ENCODE assay signal across 18 mouse cellular contexts in genomic region chr9:112176317-112176716, GRCm38 (mm10). TPM values are rescaled to one million over a fixed set of nuclear protein-coding genes. Genes with fewer than 3 reads are reported as not detected.
DNase-seq lines count a peak whose midpoint lies in the region; ATAC-seq and TF ChIP-seq lines count a peak whose summit lies in the region.
"Had no signal": no experiment of that assay in that cellular context is flagged by ENCODE, and none has a peak within 500 bp of the region (broad histone marks: within the 10 kb centered on the region; RNA-seq: fewer than 3 reads in every experiment).

No protein-coding gene starts in this region.

- no peaks in the 10 kb centered on the region for H3K9me3 ChIP-seq in lung, embryonic 14.5 days (ENCODE audit: low read depth, low read length)
- H3K9me3 ChIP-seq in lung, postnatal 0 days (ENCODE audit: low read length) = no peaks in the 10 kb centered on the region
- no peaks in the 10 kb centered on the region for H3K9me3 ChIP-seq in liver, postnatal 0 days (ENCODE audit: low read length)
- H3K9me3 ChIP-seq: embryonic facial prominence, embryonic 15.5 days; forebrain, embryonic 10.5 days; heart, embryonic 12.5 days had no signal

- TF ChIP-seq CTCF in lung, embryonic 14.5 days (IDR thresholded peaks at IDR 0.05; ENCODE audit: low read depth) = no peak
- TF ChIP-seq CTCF in lung, postnatal 0 days (IDR thresholded peaks at IDR 0.05) = no peak
- TF ChIP-seq CTCF in cortical plate, adult 2 months (IDR thresholded peaks at IDR 0.05; ENCODE audit: extremely low read depth, insufficient read depth, low read length) = no peak
- no peak for TF ChIP-seq CTCF in liver, postnatal 0 days (IDR thresholded peaks at IDR 0.05; ENCODE audit: low read depth)

- DNase-seq in adrenal gland, adult 2 months = peak; percentile 10
- no peak for DNase-seq in adrenal gland, postnatal 4 days (ENCODE audit: low spot score in 2 of 2)
- DNase-seq in lung, embryonic 14.5 days = no peak
- no peak for DNase-seq in lung, postnatal 0 days (ENCODE audit: low spot score)
- DNase-seq in liver, postnatal 0 days = no peak
- DNase-seq in adrenal gland, postnatal 25 days = no peak
- DNase-seq: cerebellum, postnatal 10 days; embryo, embryonic 11 days; gastrocnemius, postnatal 14 days; kidney, postnatal 4 days; left cerebral cortex, postnatal 4 days; lung, adult 18-20 months; thymus, postnatal 14 days had no signal

- H3K4me3 ChIP-seq in lung, embryonic 14.5 days (ENCODE audit: low read depth, low read length) = no peak overlapping the region
- H3K4me3 ChIP-seq in lung, postnatal 0 days (ENCODE audit: low read depth, low read length) = no peak overlapping the region
- H3K4me3 ChIP-seq in cortical plate, adult 2 months (ENCODE audit: insufficient read depth, low read length) = no peak overlapping the region
- H3K4me3 ChIP-seq in liver, postnatal 0 days (ENCODE audit: low read depth, low read length) = no peak overlapping the region
- H3K4me3 ChIP-seq: embryonic facial prominence, embryonic 15.5 days; forebrain, embryonic 10.5 days; heart, embryonic 12.5 days had no signal

- 0 out of 2 replicates have a peak, but pooled peaks cover 8% of the 10 kb centered on the region for H3K4me1 ChIP-seq in lung, embryonic 14.5 days (ENCODE audit: insufficient read depth)
- H3K4me1 ChIP-seq in lung, postnatal 0 days (ENCODE audit: insufficient read depth, low read depth, low read length) = no peaks in the 10 kb centered on the region
- H3K4me1 ChIP-seq in cortical plate, adult 2 months (ENCODE audit: control insufficient read depth, insufficient read depth, low read length) = peaks cover 10% of the 10 kb centered on the region
- 0 out of 2 replicates have a peak, but pooled peaks cover 2% of the 10 kb centered on the region for H3K4me1 ChIP-seq in liver, postnatal 0 days (ENCODE audit: insufficient read depth)

- H3K4me2 ChIP-seq in lung, embryonic 14.5 days = no peak overlapping the region
- H3K4me2 ChIP-seq in lung, postnatal 0 days (replicated peaks; ENCODE audit: low read depth, low read length) = no peak overlapping the region
- no peak overlapping the region for H3K4me2 ChIP-seq in liver, postnatal 0 days (ENCODE audit: low read depth, low read length)
- H3K4me2 ChIP-seq: embryonic facial prominence, embryonic 15.5 days; heart, embryonic 12.5 days had no signal

- no peaks in the 10 kb centered on the region for H3K27me3 ChIP-seq in lung, embryonic 14.5 days (ENCODE audit: insufficient read depth, low read length)
- no peaks in the 10 kb centered on the region for H3K27me3 ChIP-seq in lung, postnatal 0 days (replicated peaks; ENCODE audit: insufficient read depth, low read length)
- H3K27me3 ChIP-seq in liver, postnatal 0 days (ENCODE audit: insufficient read depth, low read length) = no peaks in the 10 kb centered on the region
- H3K27me3 ChIP-seq: embryonic facial prominence, embryonic 15.5 days; heart, embryonic 12.5 days had no signal

- no peak overlapping the region for H3K27ac ChIP-seq in lung, embryonic 14.5 days (ENCODE audit: low read depth)
- no peak overlapping the region for H3K27ac ChIP-seq in lung, postnatal 0 days (ENCODE audit: low read length)
- peak overlapping the region; percentile 59; the same call in 1 of the 2 replicates for H3K27ac ChIP-seq in cortical plate, adult 2 months (ENCODE audit: insufficient read depth, low read length)
- H3K27ac ChIP-seq in liver, postnatal 0 days (ENCODE audit: low read depth) = no peak overlapping the region
- H3K27ac ChIP-seq: embryonic facial prominence, embryonic 15.5 days; forebrain, embryonic 10.5 days had no signal

- TF ChIP-seq POLR2A in cortical plate, adult 2 months (IDR thresholded peaks at IDR 0.05; ENCODE audit: extremely low read depth, insufficient read depth, low read length) = no peak

- no peak overlapping the region for H3K9ac ChIP-seq in lung, embryonic 14.5 days
- no peak overlapping the region for H3K9ac ChIP-seq in lung, postnatal 0 days (replicated peaks; ENCODE audit: low read depth)
- no peak overlapping the region for H3K9ac ChIP-seq in liver, postnatal 0 days (replicated peaks)
- H3K9ac ChIP-seq: embryonic facial prominence, embryonic 15.5 days; heart, embryonic 12.5 days had no signal

- no peak for TF ChIP-seq EP300 in lung, postnatal 0 days (IDR thresholded peaks at IDR 0.05)
- peak; percentile 90 for TF ChIP-seq EP300 in liver, postnatal 0 days (IDR thresholded peaks at IDR 0.05; ENCODE audit: low read depth)

- H3K36me3 ChIP-seq in lung, embryonic 14.5 days (ENCODE audit: insufficient read depth) = no peaks in the 10 kb centered on the region
- H3K36me3 ChIP-seq in lung, postnatal 0 days (ENCODE audit: insufficient read depth, low read length) = no peaks in the 10 kb centered on the region
- H3K36me3 ChIP-seq in liver, postnatal 0 days (replicated peaks; ENCODE audit: insufficient read depth, low read length) = no peaks in the 10 kb centered on the region
- H3K36me3 ChIP-seq: embryonic facial prominence, embryonic 15.5 days; forebrain, embryonic 10.5 days; heart, embryonic 12.5 days had no signal

- WGBS in lung, embryonic 14.5 days = 56% methylated on average over 6 of the region's 6 CpGs
- WGBS in lung, postnatal 0 days = 59% methylated on average over 6 of the region's 6 CpGs
- 50% methylated on average over 6 of the region's 6 CpGs for WGBS in liver, postnatal 0 days (ENCODE audit: insufficient replicate concordance)

- ATAC-seq in lung, embryonic 14.5 days (ENCODE audit: insufficient read depth) = peak; percentile 56; the same call in 1 of the 2 replicates
- no peak for ATAC-seq in lung, postnatal 0 days
- ATAC-seq in liver, postnatal 0 days = 0 out of 2 replicates have a peak, but pooled peaks have one; percentile 27
- ATAC-seq in granulocyte monocyte progenitor cell, adult 5-6 weeks (replicated peaks; ENCODE audit: poor library complexity, severe bottlenecking) = no peak

RNA-seq across cellular contexts. Expression of gene Arpp21, which starts 59.4 kb away (rescaled TPM):
- under 1 TPM in 1 of 2 experiments, not detected in 1; 0.41 TPM for total RNA-seq in adrenal gland, adult 2 months (2021)
- 0.06 and 0.10 TPM in 2 replicates for polyA plus RNA-seq in adrenal gland, adult 2 months (2012; rRNA removed)
- 1 to 10 TPM in 1 of 2 experiments, under 1 TPM in 1; 0.95 to 4.9 TPM for total RNA-seq in adrenal gland, postnatal 4 days (2021)
- polyA plus RNA-seq in lung, embryonic 14.5 days (2014; fragmentation: Nextera tagmentation; extraction: Ambion mirVana) = 0.11 and 0.18 TPM in 2 replicates
- 0.07 TPM in 1 of 2 replicates, not detected in the other for polyA plus RNA-seq in lung, postnatal 0 days (2015; fragmentation: Nextera tagmentation; extraction: Ambion mirVana)
- 521 and 601 TPM in 2 replicates for polyA plus RNA-seq in cortical plate, adult 2 months (2012; rRNA removed)
- 0.74 and 1.0 TPM in 2 replicates for polyA plus RNA-seq in liver, postnatal 0 days (2015; fragmentation: Nextera tagmentation; extraction: Ambion mirVana)
- total RNA-seq in granulocyte monocyte progenitor cell, adult 5-6 weeks (2014; fragmentation: Nextera tagmentation) = 0.54 TPM in 1 of 2 replicates, not detected in the other
- 0.05 and 0.09 TPM in 2 replicates for total RNA-seq in granulocyte monocyte progenitor cell, adult 5-6 weeks (2017)
- 0.24 TPM in 1 of 2 replicates, not detected in the other for total RNA-seq in adrenal gland, postnatal 25 days (2021)

Comparison
In these comparisons a context has a peak if more than half of its experiments do, and no peak if none do; other contexts are left out.
1. ATAC-seq: peak in lung, embryonic 14.5 days (single experiment) and liver, postnatal 0 days (single experiment); none in lung, postnatal 0 days (single experiment) and granulocyte monocyte progenitor cell, adult 5-6 weeks (single experiment).
2. RNA of gene Arpp21, which starts 59.4 kb away (polyA plus RNA-seq): 521 to 601 TPM in cortical plate, adult 2 months; 0.74 to 1.0 TPM in liver, postnatal 0 days, 0.11 to 0.18 TPM in lung, embryonic 14.5 days, 0.06 to 0.10 TPM in adrenal gland, adult 2 months and 0.07 TPM in lung, postnatal 0 days; every median in the first group is over 100 times any median in the second.